Mouse (Mus musculus): Measurements from ENCODE around the gene Csnk1g1. TPM values are rescaled to one million over a fixed set of nuclear protein-coding genes. Genes with fewer than 3 reads are reported as not detected.

Csnk1g1 gene
- total and polyA plus RNA-seq, 2 experiments, result 1.6 to 5.3 TPM

DNA sequence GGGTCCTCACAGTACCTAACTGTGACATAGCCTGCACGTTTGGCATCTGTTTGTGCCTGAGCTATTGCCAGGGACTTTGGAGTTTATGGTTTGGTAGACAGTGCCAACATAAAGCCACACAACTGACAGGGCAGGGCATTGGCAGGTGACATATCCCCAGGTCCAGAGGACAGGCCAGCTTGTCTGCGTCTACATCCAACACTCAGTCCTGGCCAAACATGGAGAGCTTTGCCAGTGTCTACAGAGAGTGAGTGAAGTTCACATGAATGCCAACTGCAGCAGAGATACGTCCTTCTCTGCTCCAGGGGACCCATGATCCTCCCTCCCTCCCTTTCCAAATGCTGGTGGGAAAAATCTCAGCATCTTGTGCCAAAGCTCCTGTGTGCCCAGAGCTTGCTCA lies 175.4 kb downstream of the Csnk1g1 start:
- no peak overlapping the region for H3K4me3 ChIP-seq (ENCODE audit: insufficient read depth, low read depth, low read length)
- WGBS, result 34% methylated on average over 3 of the region's 3 CpGs
- H3K27ac ChIP-seq (replicated peaks; ENCODE audit: insufficient read depth, low read depth, low read length), result no peak overlapping the region
- no peaks in the 10 kb centered on the region for H3K4me1 ChIP-seq (ENCODE audit: control insufficient read depth, insufficient read depth, low read length)
- H3K79me2 ChIP-seq (ENCODE audit: control insufficient read depth, insufficient read depth, low read length), result no peaks in the 10 kb centered on the region
- DNase-seq (ENCODE audit: extremely low read depth, low read depth, low spot score), result peak; percentile 98
- no peak overlapping the region for H3K9ac ChIP-seq (ENCODE audit: low read depth, low read length)
- H3K36me3 ChIP-seq (ENCODE audit: control insufficient read depth, insufficient read depth, low read length), result no peaks in the 10 kb centered on the region
- no peaks in the 10 kb centered on the region for H3K27me3 ChIP-seq (ENCODE audit: control insufficient read depth, insufficient read depth, low read length)
- no peak for TF ChIP-seq CTCF (IDR thresholded peaks at IDR 0.05; ENCODE audit: low read depth, low read length)
- no peak for TF ChIP-seq POLR2A (IDR thresholded peaks at IDR 0.05; ENCODE audit: extremely low read depth, insufficient read depth, low read length)

DNA sequence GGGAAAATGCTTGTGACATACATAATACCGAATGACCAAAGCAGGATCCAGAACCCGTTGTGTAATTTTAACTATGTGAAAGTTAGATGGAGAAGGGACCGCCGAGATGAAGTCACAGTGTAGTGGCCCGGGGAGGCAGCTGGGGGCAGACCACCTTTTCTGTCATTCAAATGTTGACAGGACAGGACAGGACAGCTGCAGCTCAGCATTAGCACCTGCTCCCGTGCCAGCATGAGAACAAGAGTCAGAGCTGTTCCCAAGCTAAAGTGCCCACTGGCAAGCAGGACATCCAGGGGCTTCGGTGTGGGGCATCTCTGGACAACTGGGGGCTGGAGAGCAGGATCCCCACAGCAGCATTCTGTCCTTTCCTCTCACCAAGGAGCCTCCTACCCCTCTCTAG lies 178.3 kb downstream of the Csnk1g1 start:
- 98% methylated on average over 7 of the region's 7 CpGs for WGBS
- no peaks in the 10 kb centered on the region for H3K79me2 ChIP-seq (ENCODE audit: control insufficient read depth, insufficient read depth, low read length)
- no peaks in the 10 kb centered on the region for H3K4me1 ChIP-seq (ENCODE audit: control insufficient read depth, insufficient read depth, low read length)
- no peak overlapping the region for H3K9ac ChIP-seq (ENCODE audit: low read depth, low read length)
- no peak overlapping the region for H3K27ac ChIP-seq (replicated peaks; ENCODE audit: insufficient read depth, low read depth, low read length)
- H3K36me3 ChIP-seq (ENCODE audit: control insufficient read depth, insufficient read depth, low read length), result no peaks in the 10 kb centered on the region
- no peaks in the 10 kb centered on the region for H3K27me3 ChIP-seq (ENCODE audit: control insufficient read depth, insufficient read depth, low read length)
- no peak for TF ChIP-seq CTCF (IDR thresholded peaks at IDR 0.05; ENCODE audit: low read depth, low read length)
- no peak for TF ChIP-seq POLR2A (IDR thresholded peaks at IDR 0.05; ENCODE audit: extremely low read depth, insufficient read depth, low read length)
- no peak overlapping the region for H3K4me3 ChIP-seq (ENCODE audit: insufficient read depth, low read depth, low read length)
- no peak for DNase-seq (ENCODE audit: extremely low read depth, low read depth, low spot score)

DNA sequence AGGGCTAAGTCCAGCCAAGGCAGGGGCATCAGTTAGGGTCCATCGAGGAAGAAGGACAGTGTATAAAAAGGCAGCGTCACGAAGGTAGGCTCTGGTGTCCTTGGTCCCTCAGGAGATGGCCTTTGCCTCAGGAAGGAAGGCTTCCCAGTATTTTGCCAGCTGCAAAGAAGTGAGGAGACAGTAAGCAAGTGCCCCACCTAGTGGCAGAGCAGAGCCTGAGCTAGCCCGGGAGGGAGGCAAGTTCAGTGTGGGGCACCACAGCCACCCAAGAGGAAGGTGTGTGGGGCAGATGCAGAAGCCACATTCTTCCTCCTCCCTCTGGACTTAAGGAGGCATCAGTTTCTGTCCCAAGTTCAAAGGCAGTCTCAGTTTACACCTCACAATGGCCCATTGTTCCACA lies 179.7 kb downstream of the Csnk1g1 start:
- peak; percentile 69 for DNase-seq (ENCODE audit: extremely low read depth, low read depth, low spot score)
- H3K9ac ChIP-seq (ENCODE audit: low read depth, low read length), result no peak overlapping the region
- no peak overlapping the region for H3K27ac ChIP-seq (replicated peaks; ENCODE audit: insufficient read depth, low read depth, low read length)
- H3K36me3 ChIP-seq (ENCODE audit: control insufficient read depth, insufficient read depth, low read length), result peaks cover 5% of the 10 kb centered on the region; the same call in 1 of the 2 replicates
- H3K4me3 ChIP-seq (ENCODE audit: insufficient read depth, low read depth, low read length), result no peak overlapping the region
- WGBS, result 32% methylated on average over 4 of the region's 4 CpGs
- H3K79me2 ChIP-seq (ENCODE audit: control insufficient read depth, insufficient read depth, low read length), result no peaks in the 10 kb centered on the region
- H3K27me3 ChIP-seq (ENCODE audit: control insufficient read depth, insufficient read depth, low read length), result no peaks in the 10 kb centered on the region
- no peaks in the 10 kb centered on the region for H3K4me1 ChIP-seq (ENCODE audit: control insufficient read depth, insufficient read depth, low read length)
- TF ChIP-seq POLR2A (IDR thresholded peaks at IDR 0.05; ENCODE audit: extremely low read depth, insufficient read depth, low read length) (no peak), CTCF (IDR thresholded peaks at IDR 0.05; ENCODE audit: low read depth, low read length) (peak; percentile 92)

DNA sequence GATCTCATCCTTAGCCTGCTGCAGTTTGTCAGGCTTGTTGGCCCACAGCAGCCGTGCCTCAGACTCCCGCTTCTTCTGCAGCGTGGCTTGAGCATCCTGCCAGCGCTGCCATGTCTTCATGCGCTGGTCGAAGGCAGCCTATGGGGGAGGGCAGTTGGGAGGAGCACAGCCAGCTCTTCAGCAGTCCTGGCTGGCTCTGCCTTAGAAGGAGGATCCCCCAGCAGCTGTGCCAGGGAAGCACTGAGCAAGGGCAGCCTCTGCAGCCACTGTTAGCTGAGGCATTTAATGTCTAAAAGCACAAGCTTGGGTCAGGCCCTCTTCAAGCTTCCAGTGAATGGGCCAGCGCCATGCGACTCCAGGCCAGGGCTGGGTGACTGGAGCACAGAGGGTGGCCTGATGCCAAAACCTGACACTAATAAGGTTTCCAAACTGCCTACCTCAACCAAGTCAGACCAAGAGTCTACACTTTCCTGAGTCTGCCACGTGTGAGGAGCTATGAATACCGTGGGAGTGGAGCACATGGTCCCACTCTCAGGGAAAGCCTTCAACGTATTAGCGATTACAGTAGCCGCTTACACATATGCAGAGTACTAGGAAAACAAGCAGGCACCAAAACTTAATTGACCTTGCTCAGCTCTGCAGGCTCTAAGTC lies 182.0 kb downstream of the Csnk1g1 start:
- H3K36me3 ChIP-seq (ENCODE audit: control insufficient read depth, insufficient read depth, low read length), result peaks cover 21% of the 10 kb centered on the region; the same call in 1 of the 2 replicates
- no peaks in the 10 kb centered on the region for H3K27me3 ChIP-seq (ENCODE audit: control insufficient read depth, insufficient read depth, low read length)
- no peak overlapping the region for H3K4me3 ChIP-seq (ENCODE audit: insufficient read depth, low read depth, low read length)
- 84% methylated on average over 13 of the region's 13 CpGs for WGBS
- H3K4me1 ChIP-seq (ENCODE audit: control insufficient read depth, insufficient read depth, low read length), result no peaks in the 10 kb centered on the region
- no peak overlapping the region for H3K9ac ChIP-seq (ENCODE audit: low read depth, low read length)
- H3K79me2 ChIP-seq (ENCODE audit: control insufficient read depth, insufficient read depth, low read length), result no peaks in the 10 kb centered on the region
- H3K27ac ChIP-seq (replicated peaks; ENCODE audit: insufficient read depth, low read depth, low read length), result no peak overlapping the region
- no peak for DNase-seq (ENCODE audit: extremely low read depth, low read depth, low spot score)
- TF ChIP-seq CTCF (IDR thresholded peaks at IDR 0.05; ENCODE audit: low read depth, low read length) (no peak), POLR2A (IDR thresholded peaks at IDR 0.05; ENCODE audit: extremely low read depth, insufficient read depth, low read length) (no peak)

DNA sequence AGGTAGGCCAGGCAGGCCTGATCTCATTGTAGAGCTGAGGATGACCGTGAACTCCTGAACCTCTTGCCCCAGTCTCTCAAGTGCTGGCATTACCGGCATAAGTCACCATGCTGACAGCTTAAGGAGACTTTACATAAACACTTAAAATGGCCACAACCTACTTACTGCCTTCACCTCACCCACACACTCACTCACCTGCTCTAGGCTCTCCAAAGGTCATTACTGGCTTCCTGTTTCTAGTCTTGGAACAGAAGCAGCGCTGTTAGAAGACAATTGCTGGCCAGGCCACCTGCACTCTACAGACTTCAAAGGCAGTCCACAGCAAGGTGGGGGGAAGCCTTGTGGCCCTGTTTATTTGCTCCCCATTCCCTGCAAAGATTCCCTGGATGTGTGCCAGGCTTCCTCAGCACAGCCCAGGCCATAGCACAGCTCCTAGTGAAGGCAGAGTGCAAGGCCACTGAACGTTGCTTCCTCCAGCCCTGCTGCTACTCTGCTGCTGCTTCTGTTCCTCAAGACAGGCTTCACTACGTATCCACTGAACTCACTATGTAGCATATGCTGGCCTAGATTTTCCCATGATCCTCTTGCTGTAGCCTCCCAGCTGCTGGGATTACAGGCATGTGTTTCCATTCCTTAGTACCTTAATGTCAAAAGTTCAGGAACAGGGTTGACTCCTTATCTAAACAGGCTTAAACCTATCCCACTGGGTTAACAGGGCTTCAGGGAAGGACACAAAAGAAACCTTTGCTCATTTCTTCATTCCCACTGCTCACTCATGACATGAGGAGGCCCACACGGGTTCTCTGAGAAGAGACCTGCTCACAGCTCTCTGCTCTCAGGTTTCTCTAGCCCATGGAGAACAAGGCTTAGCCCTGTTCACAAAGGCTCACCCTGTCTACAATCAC lies 182.9 kb downstream of the Csnk1g1 start:
- 64% methylated on average over 6 of the region's 6 CpGs for WGBS
- H3K36me3 ChIP-seq (ENCODE audit: control insufficient read depth, insufficient read depth, low read length), result peaks cover 25% of the 10 kb centered on the region; the same call in 1 of the 2 replicates
- no peaks in the 10 kb centered on the region for H3K79me2 ChIP-seq (ENCODE audit: control insufficient read depth, insufficient read depth, low read length)
- no peak overlapping the region for H3K9ac ChIP-seq (ENCODE audit: low read depth, low read length)
- no peak for DNase-seq (ENCODE audit: extremely low read depth, low read depth, low spot score)
- TF ChIP-seq POLR2A (IDR thresholded peaks at IDR 0.05; ENCODE audit: extremely low read depth, insufficient read depth, low read length) (no peak), CTCF (IDR thresholded peaks at IDR 0.05; ENCODE audit: low read depth, low read length) (no peak)
- H3K4me1 ChIP-seq (ENCODE audit: control insufficient read depth, insufficient read depth, low read length), result no peaks in the 10 kb centered on the region
- no peak overlapping the region for H3K27ac ChIP-seq (replicated peaks; ENCODE audit: insufficient read depth, low read depth, low read length)
- H3K4me3 ChIP-seq (ENCODE audit: insufficient read depth, low read depth, low read length), result no peak overlapping the region
- H3K27me3 ChIP-seq (ENCODE audit: control insufficient read depth, insufficient read depth, low read length), result no peaks in the 10 kb centered on the region
